Comparison of ENCODE assay signal across 8 mouse cellular contexts in genomic region chr9:21288404-21289336, GRCm38 (mm10). TPM values are rescaled to one million over a fixed set of nuclear protein-coding genes. Genes with fewer than 3 reads are reported as not detected.
DNase-seq lines count a peak whose midpoint lies in the region; ATAC-seq and TF ChIP-seq lines count a peak whose summit lies in the region.

No protein-coding gene starts in this region.

- peak overlapping the region; percentile 76 for H3K4me2 ChIP-seq in forebrain, postnatal 0 days (ENCODE audit: low read depth)
- H3K4me2 ChIP-seq in liver, embryonic 11.5 days = peak overlapping the region; percentile 83
- H3K4me2 ChIP-seq in neural tube, embryonic 15.5 days = peak overlapping the region; percentile 79

- no peak for ATAC-seq in forebrain, postnatal 0 days
- no peak for ATAC-seq in liver, embryonic 11.5 days (replicated peaks; ENCODE audit: low FRiP score)
- ATAC-seq in neural tube, embryonic 15.5 days (ENCODE audit: low FRiP score) = no peak
- ATAC-seq in megakaryocyte-erythroid progenitor cell, adult 5-6 weeks (replicated peaks; ENCODE audit: low FRiP score, low TSS enrichment, poor library complexity, severe bottlenecking) = no peak

- WGBS in forebrain, postnatal 0 days = 78% methylated on average over 13 of the region's 13 CpGs
- WGBS in liver, embryonic 11.5 days = 55% methylated on average over 13 of the region's 13 CpGs
- WGBS in neural tube, embryonic 15.5 days = 75% methylated on average over 13 of the region's 13 CpGs

- H3K27ac ChIP-seq in gastrocnemius, adult 2 months = peak overlapping the region; percentile 97
- peak overlapping the region; percentile 93 for H3K27ac ChIP-seq in forebrain, postnatal 0 days (ENCODE audit: low read depth, low read length)
- H3K27ac ChIP-seq in liver, embryonic 11.5 days (ENCODE audit: low read depth, low read length) = peak overlapping the region; percentile 90
- H3K27ac ChIP-seq in neural tube, embryonic 15.5 days (replicated peaks) = peak overlapping the region; percentile 91

- no peak for TF ChIP-seq CTCF in gastrocnemius, adult 2 months (IDR thresholded peaks at IDR 0.05)
- no peak for TF ChIP-seq CTCF in forebrain, postnatal 0 days (IDR thresholded peaks at IDR 0.05; ENCODE audit: low read depth)

- no peaks in the 10 kb centered on the region for H3K9me3 ChIP-seq in forebrain, postnatal 0 days (ENCODE audit: low read length)
- no peaks in the 10 kb centered on the region for H3K9me3 ChIP-seq in liver, embryonic 11.5 days (ENCODE audit: control insufficient read depth, low read length)
- H3K9me3 ChIP-seq in neural tube, embryonic 15.5 days (replicated peaks) = no peaks in the 10 kb centered on the region

- peak overlapping the region; percentile 75 for H3K9ac ChIP-seq in forebrain, postnatal 0 days
- peak overlapping the region; percentile 92 for H3K9ac ChIP-seq in liver, embryonic 11.5 days (ENCODE audit: low read depth, low read length)
- peak overlapping the region; percentile 67; the same call in 1 of the 2 replicates for H3K9ac ChIP-seq in neural tube, embryonic 15.5 days (replicated peaks)

- H3K27me3 ChIP-seq in forebrain, postnatal 0 days (ENCODE audit: insufficient read depth, low read length) = no peaks in the 10 kb centered on the region
- H3K27me3 ChIP-seq in liver, embryonic 11.5 days (replicated peaks; ENCODE audit: control insufficient read depth, insufficient read depth, low read length) = no peaks in the 10 kb centered on the region
- H3K27me3 ChIP-seq in neural tube, embryonic 15.5 days (replicated peaks) = no peaks in the 10 kb centered on the region

- intact Hi-C loops in gastrocnemius, adult 2 months (cut with DNase I) = no loop called here

- peaks cover 21% of the 10 kb centered on the region; the same call in 1 of the 2 replicates for H3K4me1 ChIP-seq in forebrain, postnatal 0 days (ENCODE audit: insufficient read depth)
- peaks cover 30% of the 10 kb centered on the region for H3K4me1 ChIP-seq in liver, embryonic 11.5 days (replicated peaks; ENCODE audit: control insufficient read depth, insufficient read depth, low read length)
- peaks cover 47% of the 10 kb centered on the region for H3K4me1 ChIP-seq in neural tube, embryonic 15.5 days

- peaks cover 10% of the 10 kb centered on the region for H3K36me3 ChIP-seq in forebrain, postnatal 0 days (ENCODE audit: insufficient read depth)
- peaks cover 16% of the 10 kb centered on the region for H3K36me3 ChIP-seq in liver, embryonic 11.5 days (ENCODE audit: control insufficient read depth, insufficient read depth, low read length)
- peaks cover 19% of the 10 kb centered on the region for H3K36me3 ChIP-seq in neural tube, embryonic 15.5 days

- peak overlapping the region; percentile 83 for H3K4me3 ChIP-seq in gastrocnemius, adult 2 months
- peak overlapping the region; percentile 63 for H3K4me3 ChIP-seq in forebrain, postnatal 0 days (ENCODE audit: low read depth, low read length)
- H3K4me3 ChIP-seq in liver, embryonic 11.5 days (ENCODE audit: low read depth, low read length) = peak overlapping the region; percentile 89
- peak overlapping the region; percentile 76 for H3K4me3 ChIP-seq in neural tube, embryonic 15.5 days (replicated peaks)

- DNase-seq in gastrocnemius, adult 2 months = peak; percentile 38
- DNase-seq in gastrocnemius, adult 18-20 months (ENCODE audit: low spot score) = no peak
- DNase-seq in MN1 (ENCODE audit: low spot score) = peak; percentile 41
- DNase-seq in forebrain, postnatal 0 days = no peak
- DNase-seq in liver, embryonic 11.5 days (ENCODE audit: low spot score) = no peak
- no peak for DNase-seq in layer of hippocampus, adult 18-20 months (ENCODE audit: low spot score in 2 of 2)

RNA-seq across cellular contexts. Expression of gene Kri1, which starts 0.9 kb away (rescaled TPM):
- total RNA-seq in gastrocnemius, adult 2 months (2021) = 10 to 100 TPM; 11.0 to 12.6 TPM
- total RNA-seq in gastrocnemius, adult 18-20 months (2021) = 1 to 10 TPM; 8.0 to 9.3 TPM
- 27.6 and 28.1 TPM in 2 replicates for total RNA-seq in forebrain, postnatal 0 days (2014; rRNA removed)
- polyA plus RNA-seq in forebrain, postnatal 0 days (2015; fragmentation: Nextera tagmentation; extraction: Ambion mirVana) = 7.1 and 11.9 TPM in 2 replicates
- polyA plus RNA-seq in liver, embryonic 11.5 days (2014; fragmentation: Nextera tagmentation; extraction: Ambion mirVana) = 19.3 and 24.2 TPM in 2 replicates
- polyA plus RNA-seq in neural tube, embryonic 15.5 days (2015; fragmentation: Nextera tagmentation; extraction: Ambion mirVana) = 15.2 and 18.7 TPM in 2 replicates
- 10 to 100 TPM; 39.7 to 46.9 TPM for total RNA-seq in layer of hippocampus, adult 18-20 months (2021)
- total RNA-seq in megakaryocyte-erythroid progenitor cell, adult 5-6 weeks (2014; fragmentation: Nextera tagmentation) = 50.7 and 81.7 TPM in 2 replicates
- 55.3 and 86.3 TPM in 2 replicates for total RNA-seq in megakaryocyte-erythroid progenitor cell, adult 5-6 weeks (2017)

RNA-seq across cellular contexts. Expression of gene Cdkn2d, which starts 2.5 kb away (rescaled TPM):
- 1 to 10 TPM; 8.6 to 9.1 TPM for total RNA-seq in gastrocnemius, adult 2 months (2021)
- 1 to 10 TPM; 8.0 to 8.3 TPM for total RNA-seq in gastrocnemius, adult 18-20 months (2021)
- 65.1 and 69.4 TPM in 2 replicates for total RNA-seq in forebrain, postnatal 0 days (2014; rRNA removed)
- polyA plus RNA-seq in forebrain, postnatal 0 days (2015; fragmentation: Nextera tagmentation; extraction: Ambion mirVana) = 104 and 118 TPM in 2 replicates
- polyA plus RNA-seq in liver, embryonic 11.5 days (2014; fragmentation: Nextera tagmentation; extraction: Ambion mirVana) = 48.0 and 48.2 TPM in 2 replicates
- 120 and 129 TPM in 2 replicates for polyA plus RNA-seq in neural tube, embryonic 15.5 days (2015; fragmentation: Nextera tagmentation; extraction: Ambion mirVana)
- total RNA-seq in layer of hippocampus, adult 18-20 months (2021) = 10 to 100 TPM; 53.7 to 56.7 TPM
- total RNA-seq in megakaryocyte-erythroid progenitor cell, adult 5-6 weeks (2014; fragmentation: Nextera tagmentation) = 5.7 and 7.4 TPM in 2 replicates
- 8.5 and 11.3 TPM in 2 replicates for total RNA-seq in megakaryocyte-erythroid progenitor cell, adult 5-6 weeks (2017)

RNA-seq across cellular contexts. Expression of gene Ap1m2, which starts 23.5 kb away (rescaled TPM):
- not detected for total RNA-seq in gastrocnemius, adult 2 months (2021)
- not detected for total RNA-seq in gastrocnemius, adult 18-20 months (2021)
- total RNA-seq in forebrain, postnatal 0 days (2014; rRNA removed) = 2.6 and 4.2 TPM in 2 replicates
- polyA plus RNA-seq in forebrain, postnatal 0 days (2015; fragmentation: Nextera tagmentation; extraction: Ambion mirVana) = 2.4 and 2.9 TPM in 2 replicates
- 1.2 and 1.6 TPM in 2 replicates for polyA plus RNA-seq in liver, embryonic 11.5 days (2014; fragmentation: Nextera tagmentation; extraction: Ambion mirVana)
- polyA plus RNA-seq in neural tube, embryonic 15.5 days (2015; fragmentation: Nextera tagmentation; extraction: Ambion mirVana) = 2.5 and 12.1 TPM in 2 replicates
- under 1 TPM; 0.18 to 0.30 TPM for total RNA-seq in layer of hippocampus, adult 18-20 months (2021)
- 0.42 TPM in 1 of 2 replicates, not detected in the other for total RNA-seq in megakaryocyte-erythroid progenitor cell, adult 5-6 weeks (2014; fragmentation: Nextera tagmentation)
- not detected in 2 replicates for total RNA-seq in megakaryocyte-erythroid progenitor cell, adult 5-6 weeks (2017)

RNA-seq across cellular contexts. Expression of gene Atg4d, which starts 23.6 kb away (rescaled TPM):
- 10 to 100 TPM; 68.0 to 77.4 TPM for total RNA-seq in gastrocnemius, adult 2 months (2021)
- total RNA-seq in gastrocnemius, adult 18-20 months (2021) = 10 to 100 TPM; 64.7 to 67.6 TPM
- 18.7 and 19.5 TPM in 2 replicates for total RNA-seq in forebrain, postnatal 0 days (2014; rRNA removed)
- polyA plus RNA-seq in forebrain, postnatal 0 days (2015; fragmentation: Nextera tagmentation; extraction: Ambion mirVana) = 19.9 and 26.4 TPM in 2 replicates
- polyA plus RNA-seq in liver, embryonic 11.5 days (2014; fragmentation: Nextera tagmentation; extraction: Ambion mirVana) = 57.0 and 61.1 TPM in 2 replicates
- 50.0 and 52.4 TPM in 2 replicates for polyA plus RNA-seq in neural tube, embryonic 15.5 days (2015; fragmentation: Nextera tagmentation; extraction: Ambion mirVana)
- 10 to 100 TPM; 43.6 to 50.9 TPM for total RNA-seq in layer of hippocampus, adult 18-20 months (2021)
- total RNA-seq in megakaryocyte-erythroid progenitor cell, adult 5-6 weeks (2014; fragmentation: Nextera tagmentation) = 8.9 and 13.9 TPM in 2 replicates
- total RNA-seq in megakaryocyte-erythroid progenitor cell, adult 5-6 weeks (2017) = 11.9 and 25.7 TPM in 2 replicates

RNA-seq across cellular contexts. Expression of gene Slc44a2, which starts 31.8 kb away (rescaled TPM):
- 100 to 1,000 TPM; 168 to 178 TPM for total RNA-seq in gastrocnemius, adult 2 months (2021)
- total RNA-seq in gastrocnemius, adult 18-20 months (2021) = 100 to 1,000 TPM; 159 to 162 TPM
- 55.2 and 63.1 TPM in 2 replicates for total RNA-seq in forebrain, postnatal 0 days (2014; rRNA removed)
- polyA plus RNA-seq in forebrain, postnatal 0 days (2015; fragmentation: Nextera tagmentation; extraction: Ambion mirVana) = 40.8 and 48.9 TPM in 2 replicates
- polyA plus RNA-seq in liver, embryonic 11.5 days (2014; fragmentation: Nextera tagmentation; extraction: Ambion mirVana) = 57.2 and 61.2 TPM in 2 replicates
- polyA plus RNA-seq in neural tube, embryonic 15.5 days (2015; fragmentation: Nextera tagmentation; extraction: Ambion mirVana) = 68.4 and 79.7 TPM in 2 replicates
- 10 to 100 TPM; 44.7 to 48.0 TPM for total RNA-seq in layer of hippocampus, adult 18-20 months (2021)
- 25.8 and 30.7 TPM in 2 replicates for total RNA-seq in megakaryocyte-erythroid progenitor cell, adult 5-6 weeks (2014; fragmentation: Nextera tagmentation)
- 22.6 and 23.7 TPM in 2 replicates for total RNA-seq in megakaryocyte-erythroid progenitor cell, adult 5-6 weeks (2017)

Comparison
In these comparisons a context has a peak if more than half of its experiments do, and no peak if none do; other contexts are left out.
1. DNase-seq: peak in gastrocnemius, adult 2 months (single experiment) and MN1 (single experiment); none in gastrocnemius, adult 18-20 months (single experiment), forebrain, postnatal 0 days (single experiment), liver, embryonic 11.5 days (single experiment) and layer of hippocampus, adult 18-20 months (0 of 2).
2. Peak in every context shown above with its lines, with median percentiles within 50 percentile points of each other: H3K27ac ChIP-seq, H3K4me3 ChIP-seq, H3K4me2 ChIP-seq and H3K9ac ChIP-seq.